In genomic region chr5:124498221-124498876, GRCm38 (mm10) we compare ENCODE assay signal across 8 mouse cellular contexts. TPM values are rescaled to one million over a fixed set of nuclear protein-coding genes. Genes with fewer than 3 reads are reported as not detected.
DNase-seq lines count a peak whose midpoint lies in the region; ATAC-seq and TF ChIP-seq lines count a peak whose summit lies in the region.
"Had no signal": no experiment of that assay in that cellular context is flagged by ENCODE, and none has a peak within 500 bp of the region (broad histone marks: within the 10 kb centered on the region; RNA-seq: fewer than 3 reads in every experiment).

No protein-coding gene starts in this region.

- H3K4me3 ChIP-seq in heart, embryonic 13.5 days: no peak overlapping the region
- no peak overlapping the region for H3K4me3 ChIP-seq in liver, embryonic 12.5 days
- no peak overlapping the region for H3K4me3 ChIP-seq in forebrain, embryonic 13.5 days
- no peak overlapping the region for H3K4me3 ChIP-seq in hindbrain, postnatal 0 days (ENCODE audit: low read length)
- H3K4me3 ChIP-seq: limb, embryonic 12.5 days had no signal

- DNase-seq in 416B (ENCODE audit: low read depth): peak; percentile 79
- DNase-seq in adipocyte (ENCODE audit: low spot score): peak; percentile 60
- no peak for DNase-seq in thymus, postnatal 25 days
- DNase-seq in hindbrain, postnatal 0 days (ENCODE audit: low spot score): no peak

- peak overlapping the region; percentile 56 for H3K27ac ChIP-seq in heart, embryonic 13.5 days (replicated peaks)
- no peak overlapping the region for H3K27ac ChIP-seq in liver, embryonic 12.5 days
- H3K27ac ChIP-seq in forebrain, embryonic 13.5 days: no peak overlapping the region
- H3K27ac ChIP-seq in hindbrain, postnatal 0 days: no peak overlapping the region
- H3K27ac ChIP-seq: limb, embryonic 12.5 days had no signal

- no peak for TF ChIP-seq CTCF in hindbrain, postnatal 0 days (IDR thresholded peaks at IDR 0.05; ENCODE audit: low read depth)

- H3K9ac ChIP-seq in heart, embryonic 13.5 days: 0 out of 2 replicates have a peak overlapping the region, but pooled peaks have one; percentile 28
- no peak overlapping the region for H3K9ac ChIP-seq in liver, embryonic 12.5 days
- H3K9ac ChIP-seq in forebrain, embryonic 13.5 days: no peak overlapping the region
- no peak overlapping the region for H3K9ac ChIP-seq in hindbrain, postnatal 0 days (replicated peaks; ENCODE audit: low read length)
- H3K9ac ChIP-seq: limb, embryonic 12.5 days had no signal

- H3K9me3 ChIP-seq in heart, embryonic 13.5 days: no peaks in the 10 kb centered on the region
- H3K9me3 ChIP-seq in liver, embryonic 12.5 days (replicated peaks): no peaks in the 10 kb centered on the region
- H3K9me3 ChIP-seq in forebrain, embryonic 13.5 days (replicated peaks): no peaks in the 10 kb centered on the region
- no peaks in the 10 kb centered on the region for H3K9me3 ChIP-seq in hindbrain, postnatal 0 days (ENCODE audit: low read length)
- H3K9me3 ChIP-seq: limb, embryonic 12.5 days had no signal

- ATAC-seq in heart, embryonic 13.5 days (ENCODE audit: extremely low read depth, insufficient number of reproducible peaks, low FRiP score, low TSS enrichment): no peak
- ATAC-seq in liver, embryonic 12.5 days: no peak
- ATAC-seq in forebrain, embryonic 13.5 days: no peak
- no peak for ATAC-seq in hindbrain, postnatal 0 days

- WGBS in heart, embryonic 13.5 days: 39% methylated on average over 9 of the region's 9 CpGs
- WGBS in liver, embryonic 12.5 days (ENCODE audit: insufficient replicate concordance): 27% methylated on average over 9 of the region's 9 CpGs
- WGBS in forebrain, embryonic 13.5 days: 82% methylated on average over 9 of the region's 9 CpGs
- WGBS in hindbrain, postnatal 0 days: 70% methylated on average over 9 of the region's 9 CpGs

- no peaks in the 10 kb centered on the region for H3K27me3 ChIP-seq in heart, embryonic 13.5 days (replicated peaks)
- no peaks in the 10 kb centered on the region for H3K27me3 ChIP-seq in liver, embryonic 12.5 days (replicated peaks)
- H3K27me3 ChIP-seq in forebrain, embryonic 13.5 days: no peaks in the 10 kb centered on the region
- no peaks in the 10 kb centered on the region for H3K27me3 ChIP-seq in hindbrain, postnatal 0 days (ENCODE audit: insufficient read depth, low read length)
- H3K27me3 ChIP-seq: limb, embryonic 12.5 days had no signal

- peaks cover 89% of the 10 kb centered on the region for H3K36me3 ChIP-seq in heart, embryonic 13.5 days
- peaks cover 14% of the 10 kb centered on the region for H3K36me3 ChIP-seq in liver, embryonic 12.5 days
- peaks cover 54% of the 10 kb centered on the region for H3K36me3 ChIP-seq in forebrain, embryonic 13.5 days (ENCODE audit: poor library complexity, severe bottlenecking)
- peaks cover 7% of the 10 kb centered on the region; the same call in 1 of the 2 replicates for H3K36me3 ChIP-seq in hindbrain, postnatal 0 days (ENCODE audit: insufficient read depth, low read length)

- H3K4me2 ChIP-seq in heart, embryonic 13.5 days: 0 out of 2 replicates have a peak overlapping the region, but pooled peaks have one; percentile 24
- peak overlapping the region; percentile 23; the same call in 1 of the 2 replicates for H3K4me2 ChIP-seq in liver, embryonic 12.5 days
- H3K4me2 ChIP-seq in forebrain, embryonic 13.5 days: no peak overlapping the region
- H3K4me2 ChIP-seq in hindbrain, postnatal 0 days (ENCODE audit: low read depth, low read length): no peak overlapping the region
- H3K4me2 ChIP-seq: limb, embryonic 12.5 days had no signal

- peaks cover 22% of the 10 kb centered on the region for H3K4me1 ChIP-seq in heart, embryonic 13.5 days
- peaks cover 32% of the 10 kb centered on the region for H3K4me1 ChIP-seq in liver, embryonic 12.5 days
- H3K4me1 ChIP-seq in forebrain, embryonic 13.5 days: 0 out of 2 replicates have a peak, but pooled peaks cover 11% of the 10 kb centered on the region
- no peaks in the 10 kb centered on the region for H3K4me1 ChIP-seq in hindbrain, postnatal 0 days (ENCODE audit: insufficient read depth, low read length)
- H3K4me1 ChIP-seq: limb, embryonic 12.5 days had no signal

RNA-seq across cellular contexts. Expression of gene Snrnp35, which starts 15.4 kb away (rescaled TPM):
- polyA plus RNA-seq in heart, embryonic 13.5 days (2015; fragmentation: Nextera tagmentation; extraction: Ambion mirVana): 22.9 and 23.9 TPM in 2 replicates
- polyA plus RNA-seq in liver, embryonic 12.5 days (2016; fragmentation: Nextera tagmentation; extraction: Ambion mirVana): 17.8 and 18.3 TPM in 2 replicates
- 27.2 and 27.8 TPM in 2 replicates for polyA plus RNA-seq in forebrain, embryonic 13.5 days (2015; fragmentation: Nextera tagmentation; extraction: Ambion mirVana)
- total RNA-seq in hindbrain, postnatal 0 days (2014; rRNA removed): 4.0 and 17.2 TPM in 2 replicates
- polyA plus RNA-seq in hindbrain, postnatal 0 days (2015; fragmentation: Nextera tagmentation; extraction: Ambion mirVana): 13.9 and 17.3 TPM in 2 replicates

RNA-seq across cellular contexts. Expression of gene Rilpl2, which starts 20.2 kb away (rescaled TPM):
- polyA plus RNA-seq in heart, embryonic 13.5 days (2015; fragmentation: Nextera tagmentation; extraction: Ambion mirVana): 12.3 and 14.8 TPM in 2 replicates
- 9.4 and 11.5 TPM in 2 replicates for polyA plus RNA-seq in liver, embryonic 12.5 days (2016; fragmentation: Nextera tagmentation; extraction: Ambion mirVana)
- polyA plus RNA-seq in forebrain, embryonic 13.5 days (2015; fragmentation: Nextera tagmentation; extraction: Ambion mirVana): 19.3 and 22.3 TPM in 2 replicates
- 25.6 and 38.8 TPM in 2 replicates for total RNA-seq in hindbrain, postnatal 0 days (2014; rRNA removed)
- polyA plus RNA-seq in hindbrain, postnatal 0 days (2015; fragmentation: Nextera tagmentation; extraction: Ambion mirVana): 33.2 and 34.8 TPM in 2 replicates

RNA-seq across cellular contexts. Expression of gene Rilpl1, which starts 32.8 kb away (rescaled TPM):
- 21.8 and 23.1 TPM in 2 replicates for polyA plus RNA-seq in heart, embryonic 13.5 days (2015; fragmentation: Nextera tagmentation; extraction: Ambion mirVana)
- polyA plus RNA-seq in liver, embryonic 12.5 days (2016; fragmentation: Nextera tagmentation; extraction: Ambion mirVana): 4.5 and 4.9 TPM in 2 replicates
- polyA plus RNA-seq in forebrain, embryonic 13.5 days (2015; fragmentation: Nextera tagmentation; extraction: Ambion mirVana): 10.4 and 10.6 TPM in 2 replicates
- 10.4 and 12.4 TPM in 2 replicates for total RNA-seq in hindbrain, postnatal 0 days (2014; rRNA removed)
- polyA plus RNA-seq in hindbrain, postnatal 0 days (2015; fragmentation: Nextera tagmentation; extraction: Ambion mirVana): 13.3 and 13.5 TPM in 2 replicates

RNA-seq across cellular contexts. Expression of gene Tmed2, which starts 42.1 kb away (rescaled TPM):
- polyA plus RNA-seq in heart, embryonic 13.5 days (2015; fragmentation: Nextera tagmentation; extraction: Ambion mirVana): 396 and 446 TPM in 2 replicates
- 394 and 403 TPM in 2 replicates for polyA plus RNA-seq in liver, embryonic 12.5 days (2016; fragmentation: Nextera tagmentation; extraction: Ambion mirVana)
- polyA plus RNA-seq in forebrain, embryonic 13.5 days (2015; fragmentation: Nextera tagmentation; extraction: Ambion mirVana): 378 and 389 TPM in 2 replicates
- 206 and 219 TPM in 2 replicates for total RNA-seq in hindbrain, postnatal 0 days (2014; rRNA removed)
- 329 and 332 TPM in 2 replicates for polyA plus RNA-seq in hindbrain, postnatal 0 days (2015; fragmentation: Nextera tagmentation; extraction: Ambion mirVana)

RNA-seq across cellular contexts. Expression of gene Ddx55, which starts 54.3 kb away (rescaled TPM):
- polyA plus RNA-seq in heart, embryonic 13.5 days (2015; fragmentation: Nextera tagmentation; extraction: Ambion mirVana): 8.7 and 8.8 TPM in 2 replicates
- polyA plus RNA-seq in liver, embryonic 12.5 days (2016; fragmentation: Nextera tagmentation; extraction: Ambion mirVana): 11.9 and 12.4 TPM in 2 replicates
- 23.3 and 25.5 TPM in 2 replicates for polyA plus RNA-seq in forebrain, embryonic 13.5 days (2015; fragmentation: Nextera tagmentation; extraction: Ambion mirVana)
- 14.7 and 15.5 TPM in 2 replicates for total RNA-seq in hindbrain, postnatal 0 days (2014; rRNA removed)
- polyA plus RNA-seq in hindbrain, postnatal 0 days (2015; fragmentation: Nextera tagmentation; extraction: Ambion mirVana): 22.1 and 22.9 TPM in 2 replicates

Comparison
In these comparisons a context has a peak if more than half of its experiments do, and no peak if none do; other contexts are left out.
1. DNase-seq: peak in 416B (single experiment) and adipocyte (single experiment); none in thymus, postnatal 25 days (single experiment) and hindbrain, postnatal 0 days (single experiment).
2. H3K4me2 ChIP-seq: peak in heart, embryonic 13.5 days (single experiment) and liver, embryonic 12.5 days (single experiment); none in forebrain, embryonic 13.5 days (single experiment) and hindbrain, postnatal 0 days (single experiment).